Mouse (Mus musculus): Measurements from ENCODE around the gene Fam206a.

- TF ChIP-seq GATA1 (IDR thresholded peaks at IDR 0.05; ENCODE audit: low read length) = no peak
- no peak for TF ChIP-seq TAL1 (IDR thresholded peaks at IDR 0.05; ENCODE audit: low read length)
Measured at GRCm38 (mm10) chr4:56848044-56848443, 45.9 kb downstream of the Fam206a start.

All from erythroblast, embryonic 14.5 days (primary cell).